Mouse (Mus musculus) mammary gland, adult 2 months (tissue): ENCODE data around the gene Tnfrsf8. TPM values are rescaled to one million over a fixed set of nuclear protein-coding genes. Genes with fewer than 3 reads are reported as not detected.

Source experiments
- polyA plus RNA-seq: library from polyadenylated mRNA; depleted of rRNA; stranded (reverse); fragments of >200 nt; gene quantifications from 2 replicates; pipeline ENCODE4 v1.2.3, GENCODE M21; 2012; ENCODE audit warnings: low replicate concordance; rRNA removed

Gene Tnfrsf8
- 0.46 and 0.59 TPM in 2 replicates for polyA plus RNA-seq

GRCm38 (mm10) chr4:145314836-145315467 is at the start of gene Tnfrsf8:
TSS of gene Tnfrsf8 (minus strand) at chr4:145315164.

GRCm38 (mm10) chr4:145246173-145247011 is 68.6 kb downstream of the Tnfrsf8 start, which contains the start of gene Tnfrsf1b:
TSS of gene Tnfrsf1b (minus strand) at chr4:145246870.

Other genes starting within 250 kb of the Tnfrsf8 start
- gene Vps13d, start 120.2 kb downstream of the Tnfrsf8 start, polyA plus RNA-seq = 11.2 and 21.9 TPM in 2 replicates
- 41.4 and 52.5 TPM in 2 replicates for gene Tnfrsf1b, start 68.3 kb downstream of the Tnfrsf8 start, polyA plus RNA-seq
- 0.13 and 0.66 TPM in 2 replicates for gene Zfp990, start 195.6 kb upstream of the Tnfrsf8 start, polyA plus RNA-seq